Mouse (Mus musculus) embryonic stem cell, embryonic (primary cell): ENCODE results near the gene Tradd.

ENCODE experiments used
- CTCF ChIA-PET, 4 experiments: fragments of 300-600 bp in 2 of 4; fragments of 350-600 bp in 2 of 4; sonication (Branson Sonifier 250); formaldehyde crosslinking; loops; one replicate each; lab custom pipeline; 2022; ENCODE audit warnings: inconsistent platforms in 2 of 4; lab: Charles Lee
- POLR2A ChIA-PET, 4 experiments: fragments of 300-600 bp in 2 of 4; fragments of 350-600 bp in 2 of 4; sonication (Branson Sonifier 250); formaldehyde crosslinking; loops; one replicate each; lab custom pipeline; 2022; ENCODE audit warnings: antibody characterized with exemption in 4 of 4, inconsistent platforms in 1 of 4; lab: Charles Lee

Tradd gene

GRCm38 (mm10) chr8:105288958-105289732 lies 24.7 kb upstream of the Tradd start:
- ChIA-PET POLR2A (interaction anchor here (0.6 to 3.6 kb wide), 65 partner anchors 9 to 1977 kb away, joined by 3 to 33 read pairs (median 4); partner anchors contain the start of genes D230025D16Rik (in 3 of the 4), E2f4 (in 3 of the 4), Nol3 (in 3 of the 4) and B3gnt9 (in 2 of the 4)), CTCF (interaction anchor here (0.5 to 4.4 kb wide), 39 partner anchors 8 to 718 kb away, joined by 3 to 40 read pairs (median 4); partner anchors contain the start of genes E2f4 (in 3 of the 4), Fhod1 (in 2 of the 4), B3gnt9 (in 1 of the 4) and D230025D16Rik (in 1 of the 4))

- ChIA-PET CTCF (interaction anchor here (0.6 to 4.4 kb wide), 11 partner anchors 12 to 685 kb away, joined by 3 to 40 read pairs (median 5); partner anchors contain the start of genes B3gnt9 (in 1 of the 4), Fhod1 (in 1 of the 4) and Slc9a5 (in 1 of the 4)), POLR2A (interaction anchor here in 3 of 4 experiments (0.6 to 2.5 kb wide), 13 partner anchors 9 to 664 kb away, joined by 3 to 22 read pairs (median 7); partner anchors contain the start of genes B3gnt9 (in 1 of the 3), D230025D16Rik (in 1 of the 3) and E2f4 (in 1 of the 3))
Observed at GRCm38 (mm10) chr8:105288231-105288630, 23.8 kb upstream of the Tradd start.

- CTCF ChIA-PET = interaction anchor here in 2 of 4 experiments (0.6 to 1.9 kb wide), 6 partner anchors 8 to 166 kb away, joined by 3 to 12 read pairs (median 4); no protein-coding TSS in a partner anchor
Observed at GRCm38 (mm10) chr8:105286907-105287306, 22.5 kb upstream of the Tradd start.

GRCm38 (mm10) chr8:105285514-105285913 lies 21.1 kb upstream of the Tradd start:
- ChIA-PET CTCF (interaction anchor here in 2 of 4 experiments (0.9 to 1.9 kb wide), 5 partner anchors 9 to 165 kb away, joined by 3 to 4 read pairs (median 4); no protein-coding TSS in a partner anchor), POLR2A (interaction anchor here in 3 of 4 experiments (0.6 to 1.3 kb wide), 9 partner anchors 8 to 631 kb away, joined by 3 to 6 read pairs (median 3); partner anchors contain the start of genes Exoc3l (in 1 of the 3), Fhod1 (in 1 of the 3) and Nol3 (in 1 of the 3))

More at GRCm38 (mm10) chr8:105286907-105287306, 22.5 kb upstream of the Tradd start:
- POLR2A ChIA-PET = interaction anchor here in 1 of 4 experiments (1.0 to 1.1 kb wide), 2 partner anchors 11 to 55 kb away, joined by 3 read pairs; partner anchors contain the start of gene E2f4

- ChIA-PET CTCF (interaction anchor here (0.5 to 2.8 kb wide), 21 partner anchors 9 to 680 kb away, joined by 3 to 15 read pairs (median 4); partner anchors contain the start of genes E2f4 (in 1 of the 4) and Fhod1 (in 1 of the 4)), POLR2A (interaction anchor here in 3 of 4 experiments (0.8 to 2.2 kb wide), 13 partner anchors 8 to 716 kb away, joined by 3 to 11 read pairs (median 4); partner anchors contain the start of genes B3gnt9 (in 1 of the 3), E2f4 (in 1 of the 3), Exoc3l (in 1 of the 3) and Fbxl8 (in 1 of the 3))
Observed at GRCm38 (mm10) chr8:105283074-105283473, 18.7 kb upstream of the Tradd start.

- ChIA-PET POLR2A (interaction anchor here in 3 of 4 experiments (0.5 to 2.2 kb wide), 9 partner anchors 9 to 137 kb away, joined by 3 to 11 read pairs (median 3); partner anchors contain the start of genes B3gnt9 (in 1 of the 3), E2f4 (in 1 of the 3), Fbxl8 (in 1 of the 3) and Tradd (in 1 of the 3)), CTCF (interaction anchor here in 2 of 4 experiments (0.9 to 2.8 kb wide), 8 partner anchors 8 to 679 kb away, joined by 3 to 15 read pairs (median 4); no protein-coding TSS in a partner anchor)
Observed at GRCm38 (mm10) chr8:105282239-105282638, 17.8 kb upstream of the Tradd start.

GRCm38 (mm10) chr8:105281821-105282220 lies 17.4 kb upstream of the Tradd start:
- ChIA-PET POLR2A (interaction anchor here in 2 of 4 experiments (0.5 to 2.2 kb wide), 6 partner anchors 9 to 136 kb away, joined by 3 to 11 read pairs (median 3); partner anchors contain the start of genes B3gnt9 (in 1 of the 2) and Hsf4 (in 1 of the 2)), CTCF (interaction anchor here in 3 of 4 experiments (0.5 to 2.8 kb wide), 5 partner anchors 9 to 679 kb away, joined by 4 to 15 read pairs (median 5); no protein-coding TSS in a partner anchor)

GRCm38 (mm10) chr8:105280567-105280966 lies 16.2 kb upstream of the Tradd start:
- CTCF ChIA-PET = interaction anchor here in 2 of 4 experiments (0.7 to 1.2 kb wide), 4 partner anchors 11 to 160 kb away, joined by 3 to 6 read pairs (median 4); no protein-coding TSS in a partner anchor

GRCm38 (mm10) chr8:105278911-105279334 lies 14.5 kb upstream of the Tradd start:
- ChIA-PET CTCF (interaction anchor here in 2 of 4 experiments (0.5 to 3.5 kb wide), 7 partner anchors 10 to 237 kb away, joined by 3 to 13 read pairs (median 4); partner anchors contain the start of genes 4931428F04Rik (in 1 of the 2) and B3gnt9 (in 1 of the 2)), POLR2A (interaction anchor here in 2 of 4 experiments (0.5 to 3.2 kb wide), 12 partner anchors 8 to 193 kb away, joined by 3 to 22 read pairs (median 6); partner anchors contain the start of genes 4931428F04Rik (in 2 of the 2), E2f4 (in 1 of the 2), Exoc3l (in 1 of the 2) and Hsf4 (in 1 of the 2))

More at GRCm38 (mm10) chr8:105280567-105280966, 16.2 kb upstream of the Tradd start:
- POLR2A ChIA-PET = interaction anchor here in 2 of 4 experiments (1.1 to 3.2 kb wide), 9 partner anchors 8 to 20 kb away, joined by 3 to 22 read pairs (median 8); partner anchors contain the start of genes 4931428F04Rik (in 1 of the 2), E2f4 (in 1 of the 2) and Hsf4 (in 1 of the 2)

- CTCF ChIA-PET = interaction anchor here in 3 of 4 experiments (0.6 to 3.5 kb wide), 16 partner anchors 9 to 210 kb away, joined by 3 to 13 read pairs (median 4); partner anchors contain the start of genes B3gnt9 (in 2 of the 3) and E2f4 (in 1 of the 3)
- POLR2A ChIA-PET = interaction anchor here (0.5 to 2.5 kb wide), 28 partner anchors 8 to 725 kb away, joined by 3 to 14 read pairs (median 4); partner anchors contain the start of genes 4931428F04Rik (in 4 of the 4), B3gnt9 (in 1 of the 4), D230025D16Rik (in 1 of the 4) and E2f4 (in 1 of the 4)
Observed at GRCm38 (mm10) chr8:105276292-105277120, 12.1 kb upstream of the Tradd start.

- ChIA-PET CTCF (interaction anchor here in 3 of 4 experiments (0.6 to 1.9 kb wide), 8 partner anchors 10 to 155 kb away, joined by 3 to 13 read pairs (median 4); partner anchors contain the start of genes B3gnt9 (in 1 of the 3) and E2f4 (in 1 of the 3)), POLR2A (interaction anchor here (0.6 to 2.5 kb wide), 17 partner anchors 8 to 72 kb away, joined by 3 to 14 read pairs (median 5); partner anchors contain the start of genes 4931428F04Rik (in 4 of the 4), D230025D16Rik (in 1 of the 4), E2f4 (in 1 of the 4) and Exoc3l (in 1 of the 4))
Observed at GRCm38 (mm10) chr8:105275840-105276239, 11.4 kb upstream of the Tradd start, which contains the start of gene Nol3. TSS of gene Nol3 (plus strand) at chr8:105276140.

- POLR2A ChIA-PET = interaction anchor here in 3 of 4 experiments (1.0 to 2.5 kb wide), 9 partner anchors 14 to 54 kb away, joined by 3 to 10 read pairs (median 4); partner anchors contain the start of genes B3gnt9 (in 2 of the 3), 4931428F04Rik (in 1 of the 3) and E2f4 (in 1 of the 3)
- CTCF ChIA-PET = interaction anchor here in 2 of 4 experiments (1.0 to 1.2 kb wide), 3 partner anchors 14 to 20 kb away, joined by 3 to 4 read pairs (median 3); partner anchors contain the start of gene B3gnt9 (in 1 of the 2)
Observed at GRCm38 (mm10) chr8:105275387-105275786, 11.0 kb upstream of the Tradd start.

GRCm38 (mm10) chr8:105270916-105271186 lies 6.4 kb upstream of the Tradd start:
- ChIA-PET POLR2A (interaction anchor here in 3 of 4 experiments (0.5 to 3.8 kb wide), 16 partner anchors 8 to 606 kb away, joined by 3 to 35 read pairs (median 4); partner anchors contain the start of genes 4931428F04Rik (in 2 of the 3), B3gnt9 (in 2 of the 3) and Exoc3l (in 2 of the 3)), CTCF (interaction anchor here (0.6 to 1.5 kb wide), 7 partner anchors 11 to 668 kb away, joined by 3 to 5 read pairs (median 5); no protein-coding TSS in a partner anchor)

GRCm38 (mm10) chr8:105270101-105270915 lies 5.9 kb upstream of the Tradd start:
- ChIA-PET POLR2A (interaction anchor here in 3 of 4 experiments (0.7 to 3.8 kb wide), 19 partner anchors 9 to 605 kb away, joined by 3 to 35 read pairs (median 4); partner anchors contain the start of genes 4931428F04Rik (in 3 of the 3), B3gnt9 (in 2 of the 3), Exoc3l (in 2 of the 3) and Cbfb (in 1 of the 3)), CTCF (interaction anchor here (0.6 to 1.5 kb wide), 9 partner anchors 10 to 667 kb away, joined by 3 to 5 read pairs (median 5); no protein-coding TSS in a partner anchor)
